Mouse (Mus musculus) CH12.LX (cell line): Measurements from ENCODE around the gene Krtap10-4. TPM values are rescaled to one million over a fixed set of nuclear protein-coding genes. Genes with fewer than 3 reads are reported as not detected.

Experiments used
- DNase-seq: peaks from one replicate; pipeline ENCODE4 v3.0.0-alpha.2; 2013; ENCODE audit errors: extremely low read depth
- H3K27ac ChIP-seq: 2 replicates; pipeline ENCODE4 v1.5.1; 2012; ENCODE audit warnings: low read depth, mild to moderate bottlenecking, control low read depth, moderate library complexity; ENCODE audit not compliant: insufficient read depth
- H3K27me3 ChIP-seq: replicated peaks from 2 replicates; pipeline ENCODE3; 2012; ENCODE audit warnings: inconsistent platforms
- H3K36me3 ChIP-seq, 2 experiments: replicated peaks in 1 of 2; 2 replicates each; pipeline versions ENCODE3 to v1.6.1; 2012; ENCODE audit warnings: inconsistent platforms in 1 of 2, low read length in 1 of 2, mild to moderate bottlenecking in 1 of 2, mixed read lengths in 1 of 2, moderate library complexity in 1 of 2; ENCODE audit not compliant: control insufficient read depth in 1 of 2, insufficient read depth in 1 of 2
- H3K4me1 ChIP-seq, 2 experiments: 2 replicates each; pipeline ENCODE4 v1.6.1; 2012; ENCODE audit warnings: inconsistent platforms in 1 of 2, moderate library complexity in 1 of 2; ENCODE audit not compliant: insufficient read depth in 2 of 2, control insufficient read depth in 1 of 2
- H3K4me2 ChIP-seq: 2 replicates; pipeline ENCODE4 v1.6.1; 2012; ENCODE audit warnings: low read depth, mild to moderate bottlenecking, control low read depth; ENCODE audit not compliant: poor library complexity, insufficient read depth, severe bottlenecking
- H3K4me3 ChIP-seq, 3 experiments: fragments of 150-350 bp in 1 of 3; sonication (generic) in 1 of 3; replicated peaks in 1 of 3; 2 replicates each; pipeline versions ENCODE3 to v1.5.1; 2011 to 2012; ENCODE audit warnings: low read depth in 2 of 3, low read length in 2 of 3, mild to moderate bottlenecking in 2 of 3, moderate library complexity in 2 of 3, control low read depth in 1 of 3, improper control_type of control experiment in 1 of 3, inconsistent platforms in 1 of 3, mixed read lengths in 1 of 3; ENCODE audit not compliant: poor library complexity in 1 of 3
- H3K79me2 ChIP-seq: replicated peaks from 2 replicates; pipeline ENCODE4 v1.6.1; 2012; ENCODE audit warnings: mild to moderate bottlenecking, moderate library complexity; ENCODE audit not compliant: control insufficient read depth, poor library complexity, insufficient read depth, severe bottlenecking; ENCODE audit errors: extremely low read depth
- H3K9ac ChIP-seq: 2 replicates; pipeline ENCODE4 v1.6.1; 2012; ENCODE audit warnings: low read depth, mild to moderate bottlenecking, control low read depth, moderate library complexity; ENCODE audit not compliant: insufficient read depth
- H3K9me3 ChIP-seq: replicated peaks from 2 replicates; pipeline ENCODE3; 2012; ENCODE audit warnings: low read length, inconsistent platforms, mixed read lengths
- CHD1 ChIP-seq: IDR thresholded peaks from 2 replicates; pipeline ENCODE4 v1.6.1; 2012; ENCODE audit warnings: low read depth, low read length, improper control_type of control experiment, inconsistent platforms
- EP300 ChIP-seq: IDR thresholded peaks from 2 replicates; pipeline ENCODE4 v1.6.1; 2011; ENCODE audit warnings: low read length, improper control_type of control experiment
- ETS1 ChIP-seq: conservative IDR thresholded peaks from 2 replicates; pipeline ENCODE4 v1.6.1; 2012; ENCODE audit warnings: low read depth, mild to moderate bottlenecking, inconsistent platforms, low read length, improper control_type of control experiment, moderate library complexity
- HCFC1 ChIP-seq: IDR thresholded peaks from 2 replicates; pipeline ENCODE4 v1.6.1; 2012; ENCODE audit warnings: low read depth, mild to moderate bottlenecking, inconsistent platforms, low read length, improper control_type of control experiment
- JUN ChIP-seq: IDR thresholded peaks from 2 replicates; pipeline ENCODE4 v1.6.1; 2011; ENCODE audit warnings: low read depth, mild to moderate bottlenecking, low read length, improper control_type of control experiment, moderate library complexity; ENCODE audit not compliant: insufficient read depth
- KAT2A ChIP-seq: IDR thresholded peaks from 2 replicates; pipeline ENCODE4 v1.6.1; 2012; ENCODE audit warnings: low read length, improper control_type of control experiment, inconsistent platforms; ENCODE audit not compliant: insufficient replicate concordance
- MAX ChIP-seq: IDR thresholded peaks from 2 replicates; pipeline ENCODE4 v1.6.1; 2011; ENCODE audit warnings: low read length, improper control_type of control experiment
- MXI1 ChIP-seq: IDR thresholded peaks from 2 replicates; pipeline ENCODE4 v1.6.1; 2011; ENCODE audit warnings: mild to moderate bottlenecking, low read depth, low read length, improper control_type of control experiment
- MYC ChIP-seq: IDR thresholded peaks from 2 replicates; pipeline ENCODE4 v1.6.1; 2011; ENCODE audit warnings: low read depth, mild to moderate bottlenecking, improper control_type of control experiment, low read length
- NRF1 ChIP-seq: IDR thresholded peaks from 2 replicates; pipeline ENCODE4 v1.6.1; 2014; ENCODE audit warnings: low read depth, mild to moderate bottlenecking, inconsistent platforms, low read length, improper control_type of control experiment, moderate library complexity
- POLR2AphosphoS2 ChIP-seq: IDR thresholded peaks from 2 replicates; pipeline ENCODE4 v1.6.1; 2011; ENCODE audit warnings: low read depth, low read length, improper control_type of control experiment
- SMC3 ChIP-seq: IDR thresholded peaks from 2 replicates; pipeline ENCODE4 v1.6.1; 2011; ENCODE audit warnings: low read depth, low read length, improper control_type of control experiment
- UBTF ChIP-seq: IDR thresholded peaks from 2 replicates; pipeline ENCODE4 v1.6.1; 2012; ENCODE audit warnings: low read depth, mild to moderate bottlenecking, inconsistent platforms, low read length, improper control_type of control experiment, moderate library complexity
- USF1 ChIP-seq: IDR thresholded peaks from 2 replicates; pipeline ENCODE4 v1.6.1; 2014; ENCODE audit warnings: low read depth, mild to moderate bottlenecking, inconsistent platforms, low read length, improper control_type of control experiment
- USF2 ChIP-seq: conservative IDR thresholded peaks from 2 replicates; pipeline ENCODE4 v1.6.1; 2011; ENCODE audit warnings: low read depth, low read length, improper control_type of control experiment
- ZC3H11A ChIP-seq: IDR thresholded peaks from 2 replicates; pipeline ENCODE4 v1.6.1; 2012; ENCODE audit warnings: low read depth, mild to moderate bottlenecking, inconsistent platforms, low read length, improper control_type of control experiment
- dilution Hi-C: fragments of 300-500 bp; cut with MboI; formaldehyde crosslinking; loops from 2 replicates; pipeline ENCODE4 v1.14.3; 2020; ENCODE audit warnings: low sequenced_read_pairs; ENCODE audit not compliant: extremely low pct_unique_long_range_greater_than_20kb, extremely low pct_ligation_motif_present
- in situ Hi-C: fragments of 300-500 bp; cut with MboI; formaldehyde crosslinking; loops from 3 replicates; pipeline ENCODE4 v1.14.3; 2019; ENCODE audit warnings: low sequenced_read_pairs, low pct_ligation_motif_present, low pct_unique_long_range_greater_than_20kb, mixed read lengths
- polyA plus RNA-seq: library from polyadenylated mRNA; unstranded; fragments of >175 nt; gene quantifications from 2 replicates; pipeline ENCODE4 v1.2.1, GENCODE M21; 2012; ENCODE audit warnings: low read depth; ENCODE audit not compliant: insufficient read length
- total RNA-seq, 2 experiments: library from RNA; depleted of rRNA; stranded (reverse); fragments of 300-350 nt in 1 of 2; fragments of >200 nt in 1 of 2; gene quantifications; 2 replicates each; pipeline ENCODE4 v1.2.3; 2012 to 2014

Gene Krtap10-4
- total and polyA plus RNA-seq, 3 experiments: not detected

- Histone ChIP-seq H3K4me2 (no peak overlapping the region), H3K27ac (no peak overlapping the region), H3K27me3 (peaks cover 59% of the 10 kb centered on the region), H3K79me2 (no peaks in the 10 kb centered on the region), H3K9me3 (peaks cover 14% of the 10 kb centered on the region), H3K4me1 (no peaks in the 10 kb centered on the region), H3K36me3 (no peaks in the 10 kb centered on the region), H3K9ac (no peak overlapping the region), H3K4me3 (no peak overlapping the region)
- dilution Hi-C loops: no loop called here
- no peak for DNase-seq
- in situ Hi-C loops: no loop called here
- no peak for TF ChIP-seq POLR2AphosphoS2
- TF ChIP-seq SMC3: no peak
- no peak for TF ChIP-seq JUN
- TF ChIP-seq USF1: no peak
- no peak for TF ChIP-seq CHD1
- no peak for TF ChIP-seq MYC
- no peak for TF ChIP-seq HCFC1
- TF ChIP-seq MAX: no peak
- no peak for TF ChIP-seq USF2
- no peak for TF ChIP-seq ETS1
- TF ChIP-seq EP300: no peak
- no peak for TF ChIP-seq UBTF
- no peak for TF ChIP-seq KAT2A
- no peak for TF ChIP-seq NRF1
Observed at GRCm38 (mm10) chr10:77839006-77839405, 12.1 kb upstream of the Krtap10-4 start.

DNA sequence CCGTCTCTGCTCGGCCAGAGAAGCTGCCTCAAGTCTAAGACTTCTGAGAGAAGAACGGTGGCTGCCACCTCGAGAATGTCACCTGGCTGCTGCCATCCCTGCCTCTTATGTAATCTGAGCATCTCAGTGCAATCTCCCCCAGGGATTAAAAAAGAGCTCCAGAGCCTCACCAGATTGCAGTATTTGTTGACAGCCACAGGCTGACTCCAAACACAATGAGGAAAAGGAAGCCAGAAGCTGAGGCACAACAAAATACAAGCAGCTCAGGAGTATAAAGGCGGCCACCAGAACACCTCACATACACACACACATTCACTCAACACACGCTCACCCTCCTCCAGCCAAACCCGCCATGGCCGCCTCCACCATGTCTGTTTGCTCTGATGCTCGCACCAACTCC lies 8.8 kb upstream of the Krtap10-4 start, which contains the start of gene Krtap10-10:
Gene Krtap10-10 (plus strand): TSS at position 301 of the 400 bp plus-strand sequence.
- no peaks in the 10 kb centered on the region for H3K36me3 ChIP-seq
- no peaks in the 10 kb centered on the region for H3K79me2 ChIP-seq
- H3K4me2 ChIP-seq: no peak within 1 kb of the TSS
- TF ChIP-seq SMC3 (no peak), ZC3H11A (no peak), MXI1 (no peak)
- no peak within 1 kb of the TSS for H3K9ac ChIP-seq
- H3K27me3 ChIP-seq: peaks cover 78% of the 10 kb centered on the region
- no peaks in the 10 kb centered on the region for H3K4me1 ChIP-seq
- dilution Hi-C loops (no loop called here), in situ Hi-C loops (no loop called here)
- no peak within 1 kb of the TSS for H3K27ac ChIP-seq
- H3K9me3 ChIP-seq: no peaks in the 10 kb centered on the region
- no peak within 1 kb of the TSS for H3K4me3 ChIP-seq
- no peak for DNase-seq
